ENCODE assay signal across 24 mouse cellular contexts in genomic region chr1:177364355-177364754, GRCm38 (mm10).
DNase-seq lines count a peak whose midpoint lies in the region; ATAC-seq lines count a peak whose summit lies in the region.
"Had no signal": no experiment of that assay in that cellular context is flagged by ENCODE, and none has a peak within 500 bp of the region (broad histone marks: within the 10 kb centered on the region; RNA-seq: fewer than 3 reads in every experiment).

No protein-coding gene starts in this region.

- H3K4me1 ChIP-seq in forebrain, embryonic 15.5 days: peaks cover 15% of the 10 kb centered on the region
- H3K4me1 ChIP-seq in forebrain, embryonic 11.5 days (replicated peaks; ENCODE audit: control insufficient read depth, insufficient read depth, low read length): no peaks in the 10 kb centered on the region
- H3K4me1 ChIP-seq: embryonic facial prominence, embryonic 12.5 days; limb, embryonic 13.5 days had no signal

- H3K9ac ChIP-seq in forebrain, embryonic 15.5 days (replicated peaks): no peak overlapping the region
- no peak overlapping the region for H3K9ac ChIP-seq in forebrain, embryonic 11.5 days (ENCODE audit: low read length)
- H3K9ac ChIP-seq: embryonic facial prominence, embryonic 12.5 days; hindbrain, embryonic 15.5 days; limb, embryonic 13.5 days; liver, embryonic 14.5 days; lung, embryonic 14.5 days; midbrain, embryonic 12.5 days had no signal

- no peaks in the 10 kb centered on the region for H3K9me3 ChIP-seq in forebrain, embryonic 15.5 days
- H3K9me3 ChIP-seq in forebrain, embryonic 11.5 days (ENCODE audit: control insufficient read depth, low read length): no peaks in the 10 kb centered on the region
- H3K9me3 ChIP-seq: embryonic facial prominence, embryonic 12.5 days; hindbrain, embryonic 15.5 days; limb, embryonic 13.5 days; midbrain, embryonic 12.5 days had no signal

- ATAC-seq in forebrain, embryonic 15.5 days (replicated peaks): no peak
- ATAC-seq in forebrain, embryonic 11.5 days (replicated peaks; ENCODE audit: low FRiP score): no peak
- ATAC-seq: CD4-positive, CD25-positive, alpha-beta regulatory T cell, adult 4 months; forebrain, embryonic 16.5 days; intestine, embryonic 16.5 days had no signal

- no peaks in the 10 kb centered on the region for H3K27me3 ChIP-seq in forebrain, embryonic 15.5 days
- H3K27me3 ChIP-seq in forebrain, embryonic 11.5 days (ENCODE audit: control insufficient read depth, insufficient read depth, low read length): no peaks in the 10 kb centered on the region
- H3K27me3 ChIP-seq: embryonic facial prominence, embryonic 12.5 days; hindbrain, embryonic 15.5 days; limb, embryonic 13.5 days; midbrain, embryonic 12.5 days had no signal

- no peak overlapping the region for H3K4me3 ChIP-seq in forebrain, embryonic 15.5 days
- H3K4me3 ChIP-seq in forebrain, embryonic 11.5 days (ENCODE audit: low read depth, low read length): no peak overlapping the region
- H3K4me3 ChIP-seq: embryonic facial prominence, embryonic 12.5 days; hindbrain, embryonic 15.5 days; limb, embryonic 13.5 days; midbrain, embryonic 12.5 days had no signal

- WGBS in forebrain, embryonic 15.5 days: 64% methylated on average over 7 of the region's 7 CpGs
- 88% methylated on average over 7 of the region's 7 CpGs for WGBS in forebrain, embryonic 11.5 days

- no peaks in the 10 kb centered on the region for H3K36me3 ChIP-seq in forebrain, embryonic 15.5 days
- no peaks in the 10 kb centered on the region for H3K36me3 ChIP-seq in forebrain, embryonic 11.5 days (ENCODE audit: control insufficient read depth, insufficient read depth, low read length)
- H3K36me3 ChIP-seq: embryonic facial prominence, embryonic 12.5 days; hindbrain, embryonic 15.5 days; limb, embryonic 13.5 days; midbrain, embryonic 12.5 days had no signal

- H3K27ac ChIP-seq in forebrain, embryonic 15.5 days (replicated peaks): peak overlapping the region; percentile 40; the same call in 1 of the 2 replicates
- no peak overlapping the region for H3K27ac ChIP-seq in forebrain, embryonic 11.5 days (ENCODE audit: low read depth, low read length)
- H3K27ac ChIP-seq: embryonic facial prominence, embryonic 12.5 days; hindbrain, embryonic 15.5 days; limb, embryonic 13.5 days; liver, embryonic 14.5 days; midbrain, embryonic 12.5 days; stomach, postnatal 0 days had no signal

- H3K4me2 ChIP-seq in forebrain, embryonic 15.5 days (replicated peaks): no peak overlapping the region
- no peak overlapping the region for H3K4me2 ChIP-seq in forebrain, embryonic 11.5 days (ENCODE audit: low read depth, low read length, severe bottlenecking)
- H3K4me2 ChIP-seq: embryonic facial prominence, embryonic 12.5 days; hindbrain, embryonic 15.5 days; limb, embryonic 13.5 days; lung, embryonic 14.5 days; midbrain, embryonic 12.5 days had no signal

- DNase-seq in forebrain, embryonic 11.5 days (ENCODE audit: low spot score): no peak
- DNase-seq in layer of hippocampus, adult 11-12 months (ENCODE audit: low spot score): peak; percentile 41
- DNase-seq in layer of hippocampus, postnatal 25 days (ENCODE audit: extremely low spot score in 1 of 2, low spot score in 1 of 2): no peak
- DNase-seq in right cerebral cortex, adult 18-20 months: peak; percentile 29
- DNase-seq in right cerebral cortex, postnatal 36 days (ENCODE audit: low spot score in 2 of 2): no peak
- no peak for DNase-seq in adrenal gland, postnatal 36 days
- DNase-seq: adrenal gland, postnatal 14 days; cerebellum, adult 11-12 months; cerebellum, postnatal 25 days; gastrocnemius, postnatal 14 days; heart, postnatal 36 days; kidney, postnatal 25 days; lung, embryonic 14.5 days; thymus, adult 2 months had no signal

Comparison
In these comparisons a context has a peak if more than half of its experiments do, and no peak if none do; other contexts are left out.
1. DNase-seq: peak in layer of hippocampus, adult 11-12 months (single experiment) and right cerebral cortex, adult 18-20 months (single experiment); none in forebrain, embryonic 11.5 days (single experiment), layer of hippocampus, postnatal 25 days (0 of 2), right cerebral cortex, postnatal 36 days (0 of 2) and adrenal gland, postnatal 36 days (0 of 2).